Mouse (Mus musculus): ENCODE results near the gene Zfp868.
"Not testable (repeated sequence)": the region's sequence is repeated elsewhere in the genome, so short reads cannot be mapped to it uniquely, and the experiment has no call there.

Zfp868 gene

DNA sequence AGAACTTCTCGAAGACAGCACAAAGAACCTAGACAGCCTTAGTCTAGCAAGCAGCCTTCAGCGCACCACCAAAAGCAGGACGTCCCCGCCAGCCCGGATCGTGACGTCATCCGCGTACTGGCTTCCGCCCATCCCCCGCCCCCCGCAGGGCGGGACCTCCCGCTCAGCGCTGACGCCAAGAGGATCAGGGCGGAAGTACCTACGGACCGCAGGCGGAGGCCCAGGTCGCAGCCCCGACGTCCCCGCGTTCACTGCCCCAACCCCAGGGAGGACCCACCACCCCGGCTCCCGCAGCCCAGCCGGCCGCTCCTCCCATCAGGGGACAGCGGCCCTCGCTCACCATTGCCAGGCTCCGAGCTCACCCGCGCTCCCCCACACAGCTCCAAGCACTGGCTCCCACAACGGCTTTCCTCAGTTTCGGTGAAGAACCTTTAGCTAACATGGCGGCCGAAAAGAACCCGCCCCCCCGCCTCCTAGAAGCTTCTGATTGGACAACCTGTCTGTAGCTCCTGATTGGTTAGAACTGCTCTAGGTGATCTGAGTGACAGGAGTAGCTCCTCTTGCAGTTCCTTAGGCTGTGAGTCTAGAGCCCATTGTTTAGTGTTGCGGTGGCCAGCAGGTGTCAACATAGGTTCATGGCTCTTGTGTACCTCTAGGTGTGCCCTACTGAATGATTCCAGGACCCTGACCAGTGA, at the start of gene Zfp868:
Zfp868 (minus strand) TSS at position 454 of the 695 bp plus-strand sequence.
- DNase-seq (ENCODE audit: low read depth, low spot score), result peak; percentile 96

DNA sequence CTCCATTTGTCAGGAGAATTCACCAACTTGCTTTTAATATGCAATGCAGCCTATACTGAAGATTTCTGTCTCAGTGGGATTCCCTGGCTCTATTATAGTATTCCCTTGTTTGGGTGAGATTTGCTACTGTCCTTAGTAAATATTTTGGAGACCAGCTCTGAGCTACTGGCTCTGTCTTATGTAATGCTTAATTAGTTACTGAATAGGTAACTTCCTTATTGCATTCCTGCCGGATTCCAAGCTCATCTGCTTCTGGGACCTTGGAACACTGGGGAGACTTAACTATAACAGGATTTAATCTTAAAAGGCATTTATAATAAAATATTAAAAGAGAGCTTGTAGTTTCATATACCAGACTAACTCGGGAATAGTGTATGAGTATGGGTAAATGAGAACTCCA, 39.7 kb upstream of the Zfp868 start:
- DNase-seq (ENCODE audit: low read depth, low spot score), result not testable (repeated sequence)

DNA sequence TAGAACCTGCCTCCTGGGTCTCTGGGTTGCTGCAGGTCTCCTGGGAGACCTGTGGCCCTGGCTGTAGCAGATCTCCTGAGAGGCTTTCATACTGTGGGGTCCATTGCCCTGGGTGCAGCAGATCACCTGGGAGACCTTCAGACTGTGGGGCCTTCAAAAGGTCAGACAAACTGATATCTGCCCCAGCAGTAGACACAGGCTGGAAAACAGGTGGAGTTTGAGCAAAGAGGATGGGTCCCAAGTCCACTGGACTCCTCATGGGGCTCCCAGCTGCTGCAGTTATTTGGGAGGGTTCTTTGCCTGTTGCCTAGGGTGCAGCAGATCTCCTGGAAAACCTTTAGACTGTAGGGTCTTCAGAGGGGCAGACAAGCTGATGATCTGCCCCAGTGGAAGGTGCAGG, 35.9 kb upstream of the Zfp868 start:
- no peak for DNase-seq (ENCODE audit: low read depth, low spot score)

DNA sequence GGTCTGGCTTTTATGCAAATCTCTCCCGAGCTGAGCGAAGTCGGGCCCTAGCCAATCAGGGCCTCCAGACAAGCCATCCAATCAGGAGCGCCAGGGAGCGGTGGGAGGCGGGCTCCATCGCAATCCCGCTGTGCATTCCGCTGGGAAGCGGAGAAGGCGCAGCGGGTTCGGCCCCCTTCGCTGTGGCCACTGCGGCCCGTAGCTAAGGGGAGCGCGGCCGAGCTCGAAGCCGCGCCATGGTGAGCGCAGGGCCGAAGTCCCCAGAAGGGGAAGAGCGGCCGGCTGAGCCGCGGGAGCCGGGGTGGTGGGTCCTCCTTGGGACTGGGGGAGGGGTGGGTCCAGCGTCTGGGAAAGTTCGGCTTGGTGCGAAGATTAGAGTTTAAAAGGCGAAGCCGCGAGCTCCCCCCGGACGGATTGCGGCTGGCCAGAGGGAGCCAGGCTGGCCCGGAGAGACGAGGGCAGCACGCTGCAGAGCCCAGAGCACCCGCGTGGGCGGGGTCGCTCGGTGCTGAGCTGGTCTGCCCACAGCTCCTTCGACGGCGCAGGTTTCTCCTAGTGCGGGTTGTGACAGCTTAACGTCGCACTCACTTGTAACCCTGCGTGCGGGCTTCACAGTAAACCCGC, 29.1 kb upstream of the Zfp868 start, which contains the start of gene Zfp964:
Zfp964 (plus strand) TSS at position 122 of the 624 bp plus-strand sequence.
- DNase-seq (ENCODE audit: low read depth, low spot score), result peak; percentile 89

DNA sequence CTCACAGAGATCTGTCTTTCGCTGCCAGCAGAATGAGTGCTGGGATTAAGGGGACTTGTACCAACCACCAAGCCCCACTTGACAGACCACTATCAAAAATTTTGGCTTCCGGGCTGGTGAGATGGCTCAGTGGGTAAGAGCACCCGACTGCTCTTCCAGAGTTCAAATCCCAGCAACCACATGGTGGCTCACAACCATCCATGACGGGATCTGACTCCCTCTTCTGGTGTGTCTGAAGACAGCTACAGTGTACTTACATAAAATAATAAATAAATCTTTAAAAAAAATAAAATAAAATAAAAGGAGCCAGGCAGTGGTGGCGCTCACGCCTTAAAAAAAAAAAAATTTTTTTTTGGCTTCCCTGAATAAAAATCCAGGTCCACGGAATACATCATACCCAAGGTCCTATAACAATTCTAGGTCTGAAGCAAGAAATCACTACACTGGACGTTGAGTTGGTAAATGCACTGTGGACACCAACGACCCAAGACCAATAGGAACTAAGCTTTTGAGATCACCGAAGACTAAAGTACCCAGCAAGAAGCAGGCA, 28.5 kb upstream of the Zfp868 start:
- DNase-seq (ENCODE audit: low read depth, low spot score), result no peak

DNA sequence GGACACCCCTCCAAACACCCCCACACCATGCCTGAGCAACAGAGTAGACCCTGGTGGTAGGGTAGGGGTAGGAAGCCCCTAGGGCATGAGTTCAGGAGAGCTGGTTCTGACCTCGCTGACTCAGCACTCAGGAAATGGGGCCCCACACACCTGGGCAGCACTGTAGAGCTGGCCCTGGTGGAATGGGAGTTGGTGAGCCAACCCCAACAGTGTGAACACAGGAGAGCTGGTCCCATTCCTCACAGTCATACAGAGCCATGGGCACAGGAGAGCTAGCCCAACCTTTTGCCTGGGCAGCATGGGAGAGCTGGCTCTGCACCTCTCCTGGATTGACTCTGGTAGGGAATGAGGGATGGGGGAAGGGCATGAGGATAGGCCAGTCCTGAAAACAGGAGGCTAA, 7.3 kb downstream of the Zfp868 start:
- no peak for DNase-seq (ENCODE audit: low read depth, low spot score)

DNA sequence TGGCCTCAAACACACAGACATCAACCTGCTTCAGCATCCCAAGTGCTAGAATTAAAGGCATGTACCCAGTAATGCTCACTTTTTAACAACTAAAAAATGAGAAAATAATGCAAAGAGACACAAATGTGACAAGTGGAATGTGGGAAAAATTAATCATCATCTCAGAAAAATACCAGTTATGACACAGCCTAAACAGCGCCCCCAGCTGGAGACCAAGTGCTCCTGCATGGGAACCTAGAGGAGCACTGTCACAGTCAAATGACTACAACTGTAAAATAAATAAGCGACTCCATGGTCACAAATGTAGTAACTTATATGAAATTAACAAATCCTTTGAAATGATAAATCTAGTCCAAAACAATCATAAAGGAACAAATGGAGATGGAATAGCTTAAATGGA, 10.7 kb downstream of the Zfp868 start:
- DNase-seq (ENCODE audit: low read depth, low spot score), result no peak

DNA sequence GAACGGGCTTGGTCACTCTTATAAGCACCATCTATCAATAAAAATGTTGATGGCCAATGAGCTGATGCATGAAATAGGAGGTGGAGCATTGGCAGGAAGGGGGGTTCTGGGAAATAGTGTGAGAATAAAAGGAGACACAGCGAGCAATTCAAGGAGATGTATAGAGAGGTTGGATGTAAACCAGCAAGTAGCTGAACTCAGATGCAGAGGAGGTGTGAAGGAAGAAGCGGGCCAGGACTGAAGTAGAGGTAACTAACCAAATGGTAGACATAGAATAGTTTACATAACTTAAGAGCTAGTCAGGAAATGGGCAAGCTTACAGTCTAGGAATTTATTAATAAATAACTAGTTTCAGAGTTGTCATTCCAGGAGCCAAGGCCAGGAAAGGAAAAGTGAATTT, 27.8 kb downstream of the Zfp868 start:
- DNase-seq (ENCODE audit: low read depth, low spot score), result not testable (repeated sequence)

DNA sequence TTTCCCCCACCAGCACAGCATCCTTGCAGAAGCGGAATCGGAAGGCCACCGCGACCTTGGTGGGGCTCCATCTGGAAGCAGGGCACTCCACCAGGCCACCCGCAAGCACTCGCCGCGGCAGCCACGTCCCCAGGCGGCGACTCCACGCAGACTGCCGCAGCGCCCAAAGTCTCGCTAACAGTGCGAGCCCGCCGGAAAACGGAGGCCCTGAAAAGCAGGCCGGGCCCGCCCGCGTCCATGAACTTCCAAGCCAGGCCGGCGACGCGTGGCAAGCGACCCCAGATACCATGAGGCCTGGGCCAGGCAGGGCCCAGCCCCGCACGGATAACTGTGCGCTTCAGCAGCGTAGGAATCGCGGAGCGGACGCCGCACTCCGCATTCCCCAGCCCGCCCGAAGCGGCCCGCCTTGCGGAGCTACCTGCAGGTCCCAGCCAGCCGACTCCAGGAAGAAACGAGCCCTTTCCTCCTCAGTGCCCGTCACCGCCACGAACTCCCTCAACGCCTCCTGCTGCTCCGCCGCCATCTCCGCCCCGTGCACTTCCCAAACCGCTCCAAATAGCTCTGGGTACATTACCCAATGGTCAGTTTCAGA, 40.6 kb downstream of the Zfp868 start:
- DNase-seq (ENCODE audit: low read depth, low spot score), result no peak

DNA sequence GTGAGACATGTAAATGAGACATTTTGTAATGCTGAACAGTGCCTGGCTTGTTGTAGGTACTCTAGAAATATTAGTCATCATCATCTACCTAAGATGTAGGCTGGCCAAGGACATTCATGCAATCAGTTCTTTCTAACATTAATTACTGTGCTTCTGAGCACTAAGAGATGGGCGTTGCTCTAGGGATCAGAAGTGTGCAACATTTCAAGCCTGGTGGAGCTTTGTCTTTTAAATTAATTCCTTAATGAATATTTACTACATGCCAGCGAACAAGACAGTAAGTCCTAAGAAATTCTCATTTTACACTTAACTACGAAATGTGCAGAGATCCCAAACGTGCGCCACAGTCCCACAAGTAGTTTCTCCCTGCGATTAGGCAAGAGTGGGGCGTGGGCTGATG, 41.1 kb downstream of the Zfp868 start:
- not testable (repeated sequence) for DNase-seq (ENCODE audit: low read depth, low spot score)
